Comparison of ENCODE assay signal across 25 mouse cellular contexts in the genomic region with DNA sequence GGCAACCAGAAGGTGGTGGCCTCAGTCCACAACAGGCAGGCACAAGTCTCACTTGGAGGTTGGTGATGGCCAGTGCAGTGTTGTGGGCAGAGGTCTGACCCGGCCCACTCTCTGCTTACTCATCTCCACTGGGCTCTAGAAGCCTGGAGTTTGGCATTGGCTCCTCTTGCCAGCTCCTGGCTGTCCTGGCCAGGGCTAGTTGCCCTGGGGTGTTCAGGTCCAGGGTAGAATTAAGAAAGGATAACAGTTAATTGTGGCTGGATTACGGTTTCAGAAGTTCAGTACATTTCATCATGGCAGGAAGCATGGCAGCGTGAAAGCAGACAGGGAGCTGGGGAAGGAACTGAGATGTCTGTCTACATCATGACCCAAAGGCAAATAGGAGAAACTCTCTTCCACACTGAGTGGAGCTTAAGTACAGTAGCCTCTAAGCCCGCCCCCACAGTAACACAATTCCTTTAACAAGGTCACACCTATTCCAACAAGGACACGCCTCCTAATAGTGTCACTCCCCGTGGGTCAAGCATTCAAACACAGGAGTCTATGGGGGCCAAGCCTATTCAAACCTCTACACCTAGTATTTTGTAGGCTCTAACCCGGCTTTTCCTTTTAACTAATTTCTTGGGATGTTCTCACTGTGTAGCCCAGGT.
DNase-seq lines count a peak whose midpoint lies in the region; ATAC-seq and TF ChIP-seq lines count a peak whose summit lies in the region.
"Had no signal": no experiment of that assay in that cellular context is flagged by ENCODE, and none has a peak within 500 bp of the region (broad histone marks: within the 10 kb centered on the region; RNA-seq: fewer than 3 reads in every experiment).

No protein-coding gene starts in this region.

- peaks cover 56% of the 10 kb centered on the region for H3K4me1 ChIP-seq in embryonic facial prominence, embryonic 15.5 days
- H3K4me1 ChIP-seq in embryonic facial prominence, embryonic 10.5 days, result peaks cover 35% of the 10 kb centered on the region
- peaks cover 0 to 6% of the 10 kb centered on the region in 2 experiments; a peak in 1 of 4 replicates for H3K4me1 ChIP-seq in ES-E14 (ENCODE audit: control insufficient read depth in 2 of 2, insufficient read depth in 2 of 2, low read length in 2 of 2, poor library complexity in 1 of 2)
- peaks cover 33% of the 10 kb centered on the region for H3K4me1 ChIP-seq in forebrain, embryonic 12.5 days
- H3K4me1 ChIP-seq: liver, embryonic 13.5 days had no signal

- no peaks in the 10 kb centered on the region for H3K9me3 ChIP-seq in embryonic facial prominence, embryonic 15.5 days (replicated peaks)
- H3K9me3 ChIP-seq in embryonic facial prominence, embryonic 10.5 days, result no peaks in the 10 kb centered on the region
- no peaks in the 10 kb centered on the region for H3K9me3 ChIP-seq in ES-E14 (ENCODE audit: control insufficient read depth, insufficient read depth, low read depth, low read length)
- no peaks in the 10 kb centered on the region for H3K9me3 ChIP-seq in forebrain, embryonic 12.5 days
- H3K9me3 ChIP-seq: forebrain, embryonic 13.5 days; heart, embryonic 13.5 days; hindbrain, embryonic 12.5 days; liver, embryonic 13.5 days; neural tube, embryonic 13.5 days had no signal

- H3K27ac ChIP-seq in embryonic facial prominence, embryonic 15.5 days (replicated peaks), result peak overlapping the region; percentile 2; the same call in 1 of the 2 replicates
- H3K27ac ChIP-seq in embryonic facial prominence, embryonic 10.5 days (replicated peaks), result no peak overlapping the region
- no peak overlapping the region for H3K27ac ChIP-seq in ES-E14 (ENCODE audit: insufficient read depth, low read depth, low read length, poor library complexity, severe bottlenecking)
- H3K27ac ChIP-seq in forebrain, embryonic 12.5 days, result no peak overlapping the region
- H3K27ac ChIP-seq: forebrain, embryonic 13.5 days; gastrocnemius, adult 2 months; heart, embryonic 13.5 days; hindbrain, embryonic 12.5 days; kidney, postnatal 0 days; layer of hippocampus, adult 2 months; liver, embryonic 13.5 days; neural tube, embryonic 13.5 days had no signal

- 70% methylated on average over 7 of the region's 7 CpGs for WGBS in embryonic facial prominence, embryonic 15.5 days
- 83% methylated on average over 7 of the region's 7 CpGs for WGBS in embryonic facial prominence, embryonic 10.5 days
- 85% methylated on average over 7 of the region's 7 CpGs for WGBS in forebrain, embryonic 12.5 days

- no peaks in the 10 kb centered on the region for H3K36me3 ChIP-seq in embryonic facial prominence, embryonic 15.5 days
- no peaks in the 10 kb centered on the region; the same call in 1 of the 2 replicates for H3K36me3 ChIP-seq in embryonic facial prominence, embryonic 10.5 days (replicated peaks)
- H3K36me3 ChIP-seq in ES-E14 (ENCODE audit: control insufficient read depth, insufficient read depth, low read length, poor library complexity, severe bottlenecking), result no peaks in the 10 kb centered on the region
- no peaks in the 10 kb centered on the region for H3K36me3 ChIP-seq in forebrain, embryonic 12.5 days (replicated peaks)
- H3K36me3 ChIP-seq: heart, embryonic 13.5 days; hindbrain, embryonic 12.5 days; liver, embryonic 13.5 days; neural tube, embryonic 13.5 days had no signal

- no peaks in the 10 kb centered on the region for H3K27me3 ChIP-seq in embryonic facial prominence, embryonic 15.5 days
- no peaks in the 10 kb centered on the region for H3K27me3 ChIP-seq in embryonic facial prominence, embryonic 10.5 days (replicated peaks; ENCODE audit: low read depth, poor library complexity, severe bottlenecking)
- no peaks in the 10 kb centered on the region for H3K27me3 ChIP-seq in forebrain, embryonic 12.5 days
- H3K27me3 ChIP-seq: forebrain, embryonic 13.5 days; heart, embryonic 13.5 days; hindbrain, embryonic 12.5 days; liver, embryonic 13.5 days; neural tube, embryonic 13.5 days had no signal

- no peak overlapping the region for H3K9ac ChIP-seq in embryonic facial prominence, embryonic 15.5 days
- no peak overlapping the region for H3K9ac ChIP-seq in ES-E14 (ENCODE audit: insufficient read depth, low read depth, low read length, poor library complexity, severe bottlenecking)
- no peak overlapping the region for H3K9ac ChIP-seq in forebrain, embryonic 12.5 days
- H3K9ac ChIP-seq: forebrain, embryonic 13.5 days; heart, embryonic 13.5 days; hindbrain, embryonic 12.5 days; liver, embryonic 13.5 days; neural tube, embryonic 13.5 days had no signal

- H3K4me2 ChIP-seq in embryonic facial prominence, embryonic 15.5 days (replicated peaks), result no peak overlapping the region
- H3K4me2 ChIP-seq in forebrain, embryonic 12.5 days, result no peak overlapping the region
- H3K4me2 ChIP-seq: forebrain, embryonic 13.5 days; heart, embryonic 13.5 days; hindbrain, embryonic 12.5 days; liver, embryonic 13.5 days; neural tube, embryonic 13.5 days had no signal

- DNase-seq in embryonic facial prominence, embryonic 10.5 days (ENCODE audit: low spot score), result no peak
- peak; percentile 54 for DNase-seq in kidney, adult 9 months
- DNase-seq in kidney, postnatal 14 days, result no peak
- DNase-seq in ES-E14 (ENCODE audit: low read depth, low spot score), result peak; percentile 38
- DNase-seq in gonadal fat pad, adult 2 months (ENCODE audit: low read depth), result peak; percentile 85
- no peak for DNase-seq in layer of hippocampus, adult 8-10 months (ENCODE audit: low spot score in 2 of 2)
- DNase-seq: cerebellum, adult 11-12 months; cerebellum, postnatal 10 days; gastrocnemius, adult 2 months; heart, adult 18-20 months; heart, postnatal 14 days; layer of hippocampus, postnatal 36 days; liver, embryonic 13.5 days; lung, adult 2 months; thymus, postnatal 14 days had no signal

- in situ Hi-C loops in ES-E14 (cut with MboI; ENCODE audit: low sequenced_read_pairs in 2 of 2, unreplicated experiment in 2 of 2), result no loop called here

- H3K4me3 ChIP-seq in embryonic facial prominence, embryonic 15.5 days (replicated peaks), result no peak overlapping the region
- no peak overlapping the region for H3K4me3 ChIP-seq in embryonic facial prominence, embryonic 10.5 days
- no peak overlapping the region for H3K4me3 ChIP-seq in ES-E14 (ENCODE audit: insufficient read depth in 1 of 2, low read depth in 1 of 2, low read length in 2 of 2, poor library complexity in 1 of 2, severe bottlenecking in 1 of 2)
- no peak overlapping the region for H3K4me3 ChIP-seq in forebrain, embryonic 12.5 days (replicated peaks)
- H3K4me3 ChIP-seq: forebrain, embryonic 13.5 days; gastrocnemius, adult 2 months; heart, embryonic 13.5 days; hindbrain, embryonic 12.5 days; layer of hippocampus, adult 2 months; liver, embryonic 13.5 days; myocyte; neural tube, embryonic 13.5 days had no signal

- no peak for ATAC-seq in embryonic facial prominence, embryonic 15.5 days (ENCODE audit: insufficient number of reproducible peaks, low FRiP score, low TSS enrichment, low read depth)
- no peak for ATAC-seq in forebrain, embryonic 12.5 days (ENCODE audit: low FRiP score)
- ATAC-seq: forebrain, embryonic 13.5 days; midbrain, embryonic 16.5 days had no signal

TF ChIP-seq in ES-E14, 5 proteins besides CTCF, POLR2A, EP300 and RAD21:
- no peak for TF ChIP-seq MAFK (IDR thresholded peaks at IDR 0.05; ENCODE audit: insufficient read depth, low read depth, low read length)
- no peak for TF ChIP-seq CHD2 (IDR thresholded peaks at IDR 0.05; ENCODE audit: low read depth, low read length)
- TF ChIP-seq ZC3H11A (IDR thresholded peaks at IDR 0.05; ENCODE audit: borderline replicate concordance, low read depth, low read length), result no peak
- no peak for TF ChIP-seq HCFC1 (IDR thresholded peaks at IDR 0.05; ENCODE audit: borderline replicate concordance, insufficient read depth, low read length)
- TF ChIP-seq ZNF384 (IDR thresholded peaks at IDR 0.05; ENCODE audit: low read depth, low read length), result no peak

Comparison
In these comparisons a context has a peak if more than half of its experiments do, and no peak if none do; other contexts are left out.
1. DNase-seq: peak in kidney, adult 9 months (single experiment), ES-E14 (single experiment) and gonadal fat pad, adult 2 months (single experiment); none in embryonic facial prominence, embryonic 10.5 days (single experiment), kidney, postnatal 14 days (single experiment) and layer of hippocampus, adult 8-10 months (0 of 2).